Mouse (Mus musculus) stomach, embryonic 16.5 days (tissue): ENCODE measurements around the gene Ldb2. TPM values are rescaled to one million over a fixed set of nuclear protein-coding genes. Genes with fewer than 3 reads are reported as not detected.
A peak's percentile ranks its signal among the peaks of the same experiment; 100 is the strongest.

Experiments used
- ATAC-seq: fragments of 200-750 bp; cut with Nextera tagmentation; 2 replicates; pipeline ENCODE4 v1.8.0; 2017; ENCODE audit warnings: moderate number of reproducible peaks, moderate TSS enrichment; ENCODE audit not compliant: insufficient read depth, low FRiP score
- H3K27ac ChIP-seq: fragments of 300-500 bp; sonication (generic); 2 replicates; pipeline ENCODE4 v1.5.1; 2014; ENCODE audit warnings: low read length
- H3K27me3 ChIP-seq: fragments of 300-500 bp; sonication (generic); 2 replicates; pipeline ENCODE4 v1.6.1; 2014; ENCODE audit warnings: low read length, control low read depth, mixed read lengths; ENCODE audit not compliant: control insufficient read depth, insufficient read depth
- H3K36me3 ChIP-seq: fragments of 300-500 bp; sonication (generic); 2 replicates; pipeline ENCODE4 v1.6.1; 2014; ENCODE audit warnings: low read length; ENCODE audit not compliant: control insufficient read depth, insufficient read depth
- H3K4me1 ChIP-seq: fragments of 300-500 bp; sonication (generic); 2 replicates; pipeline ENCODE4 v1.6.1; 2014; ENCODE audit warnings: low read length, control low read depth, mixed read lengths; ENCODE audit not compliant: control insufficient read depth, insufficient read depth
- H3K4me2 ChIP-seq: fragments of 300-500 bp; sonication (generic); 2 replicates; pipeline ENCODE4 v1.6.1; 2014; ENCODE audit warnings: low read depth, low read length, mixed read lengths
- H3K4me3 ChIP-seq: fragments of 300-500 bp; sonication (generic); replicated peaks from 2 replicates; pipeline ENCODE4 v1.5.1; 2014; ENCODE audit warnings: mild to moderate bottlenecking, low read length
- H3K9ac ChIP-seq: fragments of 300-500 bp; sonication (generic); 2 replicates; pipeline ENCODE4 v1.6.1; 2014; ENCODE audit warnings: low read length
- H3K9me3 ChIP-seq: fragments of 300-500 bp; sonication (generic); replicated peaks from 2 replicates; pipeline ENCODE4 v1.6.1; 2016; ENCODE audit warnings: low read length, control low read depth; ENCODE audit not compliant: control insufficient read depth
- WGBS: fragments of 180-500 bp; shearing (Covaris S2); extraction: QIAGEN DNeasy Blood & Tissue Kit; methylation state at CpG from one replicate; pipeline ENCODE4 v1.1.7; 2014; 5-methylcytosine and 5-hydroxymethylcytosine counted together
- polyA plus RNA-seq: library from polyadenylated mRNA; unstranded; fragments of >200 nt; fragmentation: Nextera tagmentation; extraction: Ambion mirVana; gene quantifications from 2 replicates; pipeline ENCODE4 v1.2.1, GENCODE M21; 2015

The Ldb2 gene
- 38.5 and 44.1 TPM in 2 replicates for polyA plus RNA-seq

GRCm38 (mm10) chr5:44799053-44799860, at the start of gene Ldb2:
Gene Ldb2, minus strand, starts transcription at chr5:44799680.
- 3% methylated on average over 19 of the region's 19 CpGs for WGBS
- H3K4me3 ChIP-seq, result peak within 1 kb of the TSS; percentile 62
- H3K27ac ChIP-seq, result peak within 1 kb of the TSS; percentile 78
- H3K27me3 ChIP-seq, result no peaks in the 10 kb centered on the region
- H3K9ac ChIP-seq, result peak within 1 kb of the TSS; percentile 78
- no peaks in the 10 kb centered on the region for H3K36me3 ChIP-seq
- peak within 1 kb of the TSS; percentile 62 for H3K4me2 ChIP-seq
- peaks cover 18% of the 10 kb centered on the region for H3K4me1 ChIP-seq
- no peaks in the 10 kb centered on the region for H3K9me3 ChIP-seq
- ATAC-seq, result peak; percentile 92

GRCm38 (mm10) chr5:44831287-44831686, 31.8 kb upstream of the Ldb2 start:
- no peak overlapping the region for H3K4me2 ChIP-seq
- no peaks in the 10 kb centered on the region for H3K36me3 ChIP-seq
- no peak overlapping the region for H3K27ac ChIP-seq
- H3K4me3 ChIP-seq, result no peak overlapping the region
- 69% methylated on average over 5 of the region's 5 CpGs for WGBS
- H3K27me3 ChIP-seq, result no peaks in the 10 kb centered on the region
- H3K9me3 ChIP-seq, result no peaks in the 10 kb centered on the region
- H3K4me1 ChIP-seq, result no peaks in the 10 kb centered on the region
- ATAC-seq, result no peak
- H3K9ac ChIP-seq, result no peak overlapping the region

- Histone ChIP-seq H3K36me3 (no peaks in the 10 kb centered on the region), H3K9me3 (no peaks in the 10 kb centered on the region), H3K4me1 (no peaks in the 10 kb centered on the region), H3K9ac (no peak overlapping the region), H3K4me3 (no peak overlapping the region), H3K27me3 (no peaks in the 10 kb centered on the region), H3K4me2 (no peak overlapping the region), H3K27ac (no peak overlapping the region)
- ATAC-seq, result no peak
- WGBS, result 85% methylated on average over 1 of the region's 1 CpGs
Measured at GRCm38 (mm10) chr5:44815506-44815905, 16.0 kb upstream of the Ldb2 start.

- Histone ChIP-seq H3K4me3 (no peak overlapping the region), H3K27me3 (no peaks in the 10 kb centered on the region), H3K27ac (no peak overlapping the region), H3K9me3 (no peaks in the 10 kb centered on the region), H3K4me2 (no peak overlapping the region), H3K4me1 (peaks cover 3% of the 10 kb centered on the region), H3K36me3 (no peaks in the 10 kb centered on the region), H3K9ac (no peak overlapping the region)
- WGBS, result 70% methylated on average over 2 of the region's 2 CpGs
- ATAC-seq, result no peak
Measured at GRCm38 (mm10) chr5:44805960-44806359, 6.5 kb upstream of the Ldb2 start.

GRCm38 (mm10) chr5:44801100-44801499, 1.6 kb upstream of the Ldb2 start:
- H3K27ac ChIP-seq, result peak overlapping the region; percentile 65; the same call in 1 of the 2 replicates
- peaks cover 15% of the 10 kb centered on the region for H3K4me1 ChIP-seq
- H3K4me2 ChIP-seq, result no peak overlapping the region
- H3K9me3 ChIP-seq, result no peaks in the 10 kb centered on the region
- H3K36me3 ChIP-seq, result no peaks in the 10 kb centered on the region
- no peak overlapping the region for H3K9ac ChIP-seq
- no peaks in the 10 kb centered on the region for H3K27me3 ChIP-seq
- no peak overlapping the region for H3K4me3 ChIP-seq
- 16% methylated on average over 3 of the region's 3 CpGs for WGBS
- ATAC-seq, result no peak

GRCm38 (mm10) chr5:44799861-44800260, 381 bp upstream of the Ldb2 start:
- WGBS, result 23% methylated on average over 2 of the region's 2 CpGs
- Histone ChIP-seq H3K36me3 (no peaks in the 10 kb centered on the region), H3K27ac (peak overlapping the region; percentile 78), H3K4me2 (peak overlapping the region; percentile 62), H3K4me1 (peaks cover 15% of the 10 kb centered on the region), H3K9me3 (no peaks in the 10 kb centered on the region), H3K9ac (no peak overlapping the region), H3K27me3 (no peaks in the 10 kb centered on the region), H3K4me3 (peak overlapping the region; percentile 62; the same call in 1 of the 2 replicates)
- peak; percentile 19 for ATAC-seq

GRCm38 (mm10) chr5:44798493-44798892, 987 bp downstream of the Ldb2 start:
- peak overlapping the region; percentile 62 for H3K4me3 ChIP-seq
- peak overlapping the region; percentile 78 for H3K27ac ChIP-seq
- peak overlapping the region; percentile 78 for H3K9ac ChIP-seq
- peaks cover 19% of the 10 kb centered on the region for H3K4me1 ChIP-seq
- H3K4me2 ChIP-seq, result peak overlapping the region; percentile 62
- 3% methylated on average over 3 of the region's 3 CpGs for WGBS
- H3K27me3 ChIP-seq, result no peaks in the 10 kb centered on the region
- ATAC-seq, result no peak
- no peaks in the 10 kb centered on the region for H3K36me3 ChIP-seq
- H3K9me3 ChIP-seq, result no peaks in the 10 kb centered on the region

GRCm38 (mm10) chr5:44798056-44798455, 1.4 kb downstream of the Ldb2 start:
- no peaks in the 10 kb centered on the region for H3K36me3 ChIP-seq
- ATAC-seq, result no peak
- H3K27me3 ChIP-seq, result no peaks in the 10 kb centered on the region
- H3K9me3 ChIP-seq, result no peaks in the 10 kb centered on the region
- H3K4me1 ChIP-seq, result peaks cover 19% of the 10 kb centered on the region
- H3K9ac ChIP-seq, result peak overlapping the region; percentile 78
- WGBS, result 20% methylated on average over 2 of the region's 2 CpGs
- H3K4me3 ChIP-seq, result peak overlapping the region; percentile 62
- peak overlapping the region; percentile 78 for H3K27ac ChIP-seq
- peak overlapping the region; percentile 62 for H3K4me2 ChIP-seq

GRCm38 (mm10) chr5:44784591-44784990, 14.9 kb downstream of the Ldb2 start:
- no peak for ATAC-seq
- no peak overlapping the region for H3K4me3 ChIP-seq
- no peak overlapping the region for H3K4me2 ChIP-seq
- no peaks in the 10 kb centered on the region for H3K27me3 ChIP-seq
- H3K27ac ChIP-seq, result 0 out of 2 replicates have a peak overlapping the region, but pooled peaks have one; percentile 18
- H3K9me3 ChIP-seq, result no peaks in the 10 kb centered on the region
- H3K36me3 ChIP-seq, result no peaks in the 10 kb centered on the region
- H3K4me1 ChIP-seq, result peaks cover 14% of the 10 kb centered on the region; the same call in 1 of the 2 replicates
- 65% methylated on average over 3 of the region's 3 CpGs for WGBS
- no peak overlapping the region for H3K9ac ChIP-seq
